Mouse (Mus musculus): ENCODE measurements around the gene Asb6. TPM values are rescaled to one million over a fixed set of nuclear protein-coding genes. Genes with fewer than 3 reads are reported as not detected.

The Asb6 gene
- polyA plus RNA-seq (2012; rRNA removed) = 41.2 and 45.1 TPM in 2 replicates

GRCm38 (mm10) chr2:30830283-30830795 lies at the start of gene Asb6:
Asb6 (minus strand) TSS chr2:30830333.
- DNase-seq (ENCODE audit: extremely low spot score in 1 of 2, low spot score in 1 of 2) = no peak

GRCm38 (mm10) chr2:30879481-30879880 lies 49.3 kb upstream of the Asb6 start:
- no peak for DNase-seq (ENCODE audit: extremely low spot score in 1 of 2, low spot score in 1 of 2)

GRCm38 (mm10) chr2:30875621-30876432 lies 45.7 kb upstream of the Asb6 start:
- peak in 1 of 2 experiments; percentile 20 for DNase-seq (ENCODE audit: extremely low spot score in 1 of 2, low spot score in 1 of 2)

- DNase-seq (ENCODE audit: extremely low spot score in 1 of 2, low spot score in 1 of 2) = no peak
Observed at GRCm38 (mm10) chr2:30875096-30875495, 45.0 kb upstream of the Asb6 start.

- DNase-seq (ENCODE audit: extremely low spot score in 1 of 2, low spot score in 1 of 2) = no peak
Observed at GRCm38 (mm10) chr2:30874445-30874844, 44.3 kb upstream of the Asb6 start.

GRCm38 (mm10) chr2:30872669-30873068 lies 42.5 kb upstream of the Asb6 start:
- DNase-seq (ENCODE audit: extremely low spot score in 1 of 2, low spot score in 1 of 2) = no peak

GRCm38 (mm10) chr2:30870863-30871262 lies 40.7 kb upstream of the Asb6 start:
- DNase-seq (ENCODE audit: extremely low spot score in 1 of 2, low spot score in 1 of 2) = peak; percentile 18 to 36

GRCm38 (mm10) chr2:30865426-30865825 lies 35.3 kb upstream of the Asb6 start:
- no peak for DNase-seq (ENCODE audit: extremely low spot score in 1 of 2, low spot score in 1 of 2)

- no peak for DNase-seq (ENCODE audit: extremely low spot score in 1 of 2, low spot score in 1 of 2)
Observed at GRCm38 (mm10) chr2:30864968-30865381, 34.8 kb upstream of the Asb6 start.

- DNase-seq (ENCODE audit: extremely low spot score in 1 of 2, low spot score in 1 of 2) = no peak
Observed at GRCm38 (mm10) chr2:30863574-30863973, 33.4 kb upstream of the Asb6 start.

- no peak for DNase-seq (ENCODE audit: extremely low spot score in 1 of 2, low spot score in 1 of 2)
Observed at GRCm38 (mm10) chr2:30862081-30862480, 31.9 kb upstream of the Asb6 start.

GRCm38 (mm10) chr2:30859782-30860181 lies 29.6 kb upstream of the Asb6 start:
- no peak for DNase-seq (ENCODE audit: extremely low spot score in 1 of 2, low spot score in 1 of 2)

GRCm38 (mm10) chr2:30857076-30857475 lies 26.9 kb upstream of the Asb6 start:
- DNase-seq (ENCODE audit: extremely low spot score in 1 of 2, low spot score in 1 of 2) = peak in 1 of 2 experiments; percentile 45

- no peak for DNase-seq (ENCODE audit: extremely low spot score in 1 of 2, low spot score in 1 of 2)
Observed at GRCm38 (mm10) chr2:30852771-30853313, 22.7 kb upstream of the Asb6 start.

- DNase-seq (ENCODE audit: extremely low spot score in 1 of 2, low spot score in 1 of 2) = no peak
Observed at GRCm38 (mm10) chr2:30850581-30850980, 20.4 kb upstream of the Asb6 start.

- no peak for DNase-seq (ENCODE audit: extremely low spot score in 1 of 2, low spot score in 1 of 2)
Observed at GRCm38 (mm10) chr2:30848184-30848583, 18.1 kb upstream of the Asb6 start.

GRCm38 (mm10) chr2:30846723-30847122 lies 16.6 kb upstream of the Asb6 start:
- DNase-seq (ENCODE audit: extremely low spot score in 1 of 2, low spot score in 1 of 2) = no peak

- DNase-seq (ENCODE audit: extremely low spot score in 1 of 2, low spot score in 1 of 2) = no peak
Observed at GRCm38 (mm10) chr2:30846236-30846635, 16.1 kb upstream of the Asb6 start.

GRCm38 (mm10) chr2:30845152-30846070 lies 15.3 kb upstream of the Asb6 start:
- no peak for DNase-seq (ENCODE audit: extremely low spot score in 1 of 2, low spot score in 1 of 2)

GRCm38 (mm10) chr2:30842615-30843014 lies 12.5 kb upstream of the Asb6 start:
- DNase-seq (ENCODE audit: extremely low spot score in 1 of 2, low spot score in 1 of 2) = no peak
